ENCODE assay signal across 8 mouse cellular contexts in genomic region chr17:34588767-34589166, GRCm38 (mm10). TPM values are rescaled to one million over a fixed set of nuclear protein-coding genes. Genes with fewer than 3 reads are reported as not detected.
A peak's percentile ranks its signal among the peaks of the same experiment; 100 is the strongest.
DNase-seq lines count a peak whose midpoint lies in the region; ATAC-seq and TF ChIP-seq lines count a peak whose summit lies in the region.

No protein-coding gene starts in this region.

- no peaks in the 10 kb centered on the region for H3K27me3 ChIP-seq in lung, embryonic 16.5 days (ENCODE audit: control insufficient read depth, insufficient read depth, low read depth, low read length)
- H3K27me3 ChIP-seq in liver, embryonic 14.5 days (ENCODE audit: control insufficient read depth, insufficient read depth, low read length): no peaks in the 10 kb centered on the region

- peak overlapping the region; percentile 53 for H3K4me2 ChIP-seq in lung, embryonic 16.5 days (ENCODE audit: low read depth, low read length)
- peak overlapping the region; percentile 89 for H3K4me2 ChIP-seq in liver, embryonic 14.5 days (ENCODE audit: low read depth)

- WGBS in lung, embryonic 16.5 days: 72% methylated on average over 3 of the region's 3 CpGs
- WGBS in bone marrow, adult 2 months: 39% methylated on average over 3 of the region's 3 CpGs
- 55% methylated on average over 3 of the region's 3 CpGs for WGBS in liver, embryonic 14.5 days (ENCODE audit: insufficient replicate concordance)

- TF ChIP-seq EP300 in liver, embryonic 14.5 days (IDR thresholded peaks at IDR 0.05; ENCODE audit: low read depth): no peak

- H3K4me3 ChIP-seq in lung, embryonic 16.5 days (ENCODE audit: low read length): no peak overlapping the region
- H3K4me3 ChIP-seq in bone marrow, adult 2 months (replicated peaks; ENCODE audit: control insufficient read depth, low read depth, low read length): peak overlapping the region; percentile 59
- H3K4me3 ChIP-seq in liver, embryonic 14.5 days (ENCODE audit: insufficient read depth in 1 of 2, low read depth in 2 of 2, low read length in 2 of 2): no peak overlapping the region

- H3K27ac ChIP-seq in lung, embryonic 16.5 days (ENCODE audit: low read length): peak overlapping the region; percentile 79; the same call in 1 of the 2 replicates
- H3K27ac ChIP-seq in bone marrow, adult 2 months (ENCODE audit: control insufficient read depth, insufficient read depth, low read depth, low read length, poor library complexity): peak overlapping the region; percentile 38; the same call in 1 of the 2 replicates
- H3K27ac ChIP-seq in liver, embryonic 14.5 days: no peak overlapping the region

- H3K9ac ChIP-seq in lung, embryonic 16.5 days (ENCODE audit: low read length): no peak overlapping the region; the same call in 1 of the 2 replicates
- H3K9ac ChIP-seq in liver, embryonic 14.5 days (replicated peaks): no peak overlapping the region

- H3K9me3 ChIP-seq in lung, embryonic 16.5 days (ENCODE audit: control insufficient read depth, low read length): no peaks in the 10 kb centered on the region
- no peaks in the 10 kb centered on the region for H3K9me3 ChIP-seq in liver, embryonic 14.5 days (ENCODE audit: control insufficient read depth, low read length)

- no peak for TF ChIP-seq CTCF in bone marrow, adult 2 months (IDR thresholded peaks at IDR 0.05; ENCODE audit: control insufficient read depth, insufficient read depth, low read length)
- TF ChIP-seq CTCF in liver, embryonic 14.5 days (IDR thresholded peaks at IDR 0.05; ENCODE audit: low read depth): no peak

- H3K36me3 ChIP-seq in lung, embryonic 16.5 days (ENCODE audit: control insufficient read depth, insufficient read depth, low read length): no peaks in the 10 kb centered on the region
- no peaks in the 10 kb centered on the region for H3K36me3 ChIP-seq in liver, embryonic 14.5 days (replicated peaks; ENCODE audit: control insufficient read depth, insufficient read depth, low read depth)

- peaks cover 46% of the 10 kb centered on the region for H3K4me1 ChIP-seq in lung, embryonic 16.5 days (replicated peaks; ENCODE audit: control insufficient read depth, insufficient read depth, low read length)
- H3K4me1 ChIP-seq in bone marrow, adult 2 months (ENCODE audit: control insufficient read depth, insufficient read depth, low read length): no peaks in the 10 kb centered on the region; the same call in 1 of the 2 replicates
- peaks cover 21 to 29% of the 10 kb centered on the region in 2 experiments for H3K4me1 ChIP-seq in liver, embryonic 14.5 days (replicated peaks; ENCODE audit: control insufficient read depth in 2 of 2, insufficient read depth in 2 of 2, low read length in 1 of 2)

- no peak for TF ChIP-seq POLR2A in bone marrow, adult 2 months (IDR thresholded peaks at IDR 0.05; ENCODE audit: borderline replicate concordance, control insufficient read depth, low read depth, low read length)

- ATAC-seq in lung, embryonic 16.5 days (ENCODE audit: low read depth): no peak
- no peak for ATAC-seq in liver, embryonic 14.5 days (ENCODE audit: insufficient read depth)

- peak; percentile 94 for DNase-seq in heart, adult 11 months
- DNase-seq in heart, postnatal 4 days: no peak
- DNase-seq in lung, postnatal 36 days: no peak
- DNase-seq in liver, embryonic 14.5 days (ENCODE audit: low read depth in 3 of 3, low spot score in 3 of 3): no peak
- no peak for DNase-seq in ovary, postnatal 14 days (ENCODE audit: low spot score)
- no peak for DNase-seq in layer of hippocampus, postnatal 25 days (ENCODE audit: extremely low spot score in 1 of 2, low spot score in 1 of 2)

RNA-seq across cellular contexts. Expression of gene Gpsm3, which starts 0.8 kb away (rescaled TPM):
- 1 to 10 TPM; 3.9 to 4.4 TPM for total RNA-seq in heart, postnatal 4 days (2021)
- 15.4 and 18.3 TPM in 2 replicates for polyA plus RNA-seq in lung, embryonic 16.5 days (2015; fragmentation: Nextera tagmentation; extraction: Ambion mirVana)
- polyA plus RNA-seq in bone marrow, adult 2 months (2011; ENCODE audit: insufficient read depth, insufficient read length, low replicate concordance, missing spikeins): 85.2 and 156 TPM in 2 replicates
- 2.9 and 4.2 TPM in 2 replicates for polyA plus RNA-seq in liver, embryonic 14.5 days (2012; rRNA removed)
- polyA plus RNA-seq in liver, embryonic 14.5 days (2014; fragmentation: Nextera tagmentation; extraction: Ambion mirVana): 8.1 and 9.8 TPM in 2 replicates
- total RNA-seq in layer of hippocampus, postnatal 25 days (2021): 1 to 10 TPM; 1.3 to 2.1 TPM

RNA-seq across cellular contexts. Expression of gene Pbx2, which starts 2.3 kb away (rescaled TPM):
- total RNA-seq in heart, postnatal 4 days (2021): 10 to 100 TPM; 34.6 to 39.5 TPM
- 8.5 and 11.4 TPM in 2 replicates for polyA plus RNA-seq in lung, embryonic 16.5 days (2015; fragmentation: Nextera tagmentation; extraction: Ambion mirVana)
- 50.3 and 95.1 TPM in 2 replicates for polyA plus RNA-seq in bone marrow, adult 2 months (2011; ENCODE audit: insufficient read depth, insufficient read length, low replicate concordance, missing spikeins)
- polyA plus RNA-seq in liver, embryonic 14.5 days (2012; rRNA removed): 21.1 and 22.7 TPM in 2 replicates
- polyA plus RNA-seq in liver, embryonic 14.5 days (2014; fragmentation: Nextera tagmentation; extraction: Ambion mirVana): 2.7 and 3.3 TPM in 2 replicates
- total RNA-seq in layer of hippocampus, postnatal 25 days (2021): 10 to 100 TPM; 55.8 to 61.5 TPM

RNA-seq across cellular contexts. Expression of gene Ager, which starts 8.9 kb away (rescaled TPM):
- 1 to 10 TPM; 1.6 TPM for total RNA-seq in heart, postnatal 4 days (2021)
- polyA plus RNA-seq in lung, embryonic 16.5 days (2015; fragmentation: Nextera tagmentation; extraction: Ambion mirVana): 379 and 478 TPM in 2 replicates
- 12.2 and 16.3 TPM in 2 replicates for polyA plus RNA-seq in bone marrow, adult 2 months (2011; ENCODE audit: insufficient read depth, insufficient read length, low replicate concordance, missing spikeins)
- polyA plus RNA-seq in liver, embryonic 14.5 days (2012; rRNA removed): 1.3 TPM in 2 replicates
- 0.41 and 0.53 TPM in 2 replicates for polyA plus RNA-seq in liver, embryonic 14.5 days (2014; fragmentation: Nextera tagmentation; extraction: Ambion mirVana)
- total RNA-seq in layer of hippocampus, postnatal 25 days (2021): 1 to 10 TPM in 1 of 2 experiments, under 1 TPM in 1; 0.94 to 1.1 TPM

RNA-seq across cellular contexts. Expression of gene Rnf5, which starts 14.7 kb away (rescaled TPM):
- total RNA-seq in heart, postnatal 4 days (2021): 10 to 100 TPM; 40.6 to 40.8 TPM
- polyA plus RNA-seq in lung, embryonic 16.5 days (2015; fragmentation: Nextera tagmentation; extraction: Ambion mirVana): 128 and 129 TPM in 2 replicates
- polyA plus RNA-seq in bone marrow, adult 2 months (2011; ENCODE audit: insufficient read depth, insufficient read length, low replicate concordance, missing spikeins): 36.4 and 42.3 TPM in 2 replicates
- polyA plus RNA-seq in liver, embryonic 14.5 days (2012; rRNA removed): 51.5 and 61.2 TPM in 2 replicates
- 59.6 and 66.4 TPM in 2 replicates for polyA plus RNA-seq in liver, embryonic 14.5 days (2014; fragmentation: Nextera tagmentation; extraction: Ambion mirVana)
- total RNA-seq in layer of hippocampus, postnatal 25 days (2021): 10 to 100 TPM; 81.0 to 85.5 TPM

RNA-seq across cellular contexts. Expression of gene Agpat1, which starts 15.3 kb away (rescaled TPM):
- total RNA-seq in heart, postnatal 4 days (2021): 10 to 100 TPM; 59.3 to 62.4 TPM
- 52.1 and 56.0 TPM in 2 replicates for polyA plus RNA-seq in lung, embryonic 16.5 days (2015; fragmentation: Nextera tagmentation; extraction: Ambion mirVana)
- 37.4 and 66.7 TPM in 2 replicates for polyA plus RNA-seq in bone marrow, adult 2 months (2011; ENCODE audit: insufficient read depth, insufficient read length, low replicate concordance, missing spikeins)
- polyA plus RNA-seq in liver, embryonic 14.5 days (2012; rRNA removed): 35.9 and 45.5 TPM in 2 replicates
- polyA plus RNA-seq in liver, embryonic 14.5 days (2014; fragmentation: Nextera tagmentation; extraction: Ambion mirVana): 19.0 and 21.4 TPM in 2 replicates
- 100 to 1,000 TPM; 170 to 172 TPM for total RNA-seq in layer of hippocampus, postnatal 25 days (2021)

Comparison
In these comparisons a context has a peak if more than half of its experiments do, and no peak if none do; other contexts are left out.
1. RNA of gene Ager, which starts 8.9 kb away (polyA plus RNA-seq): 379 to 478 TPM in lung, embryonic 16.5 days; 12.2 to 16.3 TPM in bone marrow, adult 2 months and 0.41 to 1.3 TPM in liver, embryonic 14.5 days; every median in the first group is over 10 times any median in the second.